ENCODE assay signal across 8 mouse cellular contexts in genomic region chr7:80400571-80400970, GRCm38 (mm10). TPM values are rescaled to one million over a fixed set of nuclear protein-coding genes. Genes with fewer than 3 reads are reported as not detected.
DNase-seq lines count a peak whose midpoint lies in the region; ATAC-seq and TF ChIP-seq lines count a peak whose summit lies in the region.

No protein-coding gene starts in this region.

- 52% methylated on average over 6 of the region's 6 CpGs for WGBS in lung, embryonic 15.5 days
- 44% methylated on average over 6 of the region's 6 CpGs for WGBS in lung, adult 2 months
- 73% methylated on average over 6 of the region's 6 CpGs for WGBS in forebrain, embryonic 16.5 days
- WGBS in small intestine, adult 2 months: 30% methylated on average over 6 of the region's 6 CpGs

- no peak for TF ChIP-seq POLR2A in lung, adult 2 months (IDR thresholded peaks at IDR 0.05; ENCODE audit: borderline replicate concordance, extremely low read depth, low read depth, low read length)
- no peak for TF ChIP-seq POLR2A in small intestine, adult 2 months (IDR thresholded peaks at IDR 0.05; ENCODE audit: low read depth, low read length)

- no peak for DNase-seq in lung, adult 2 months
- peak; percentile 74 to 84 for DNase-seq in kidney, postnatal 36 days
- no peak for DNase-seq in retina, embryonic 14.5 days (ENCODE audit: low spot score)
- DNase-seq in spleen, postnatal 4 days (ENCODE audit: low spot score in 2 of 2): no peak
- DNase-seq in testis, postnatal 10 days (ENCODE audit: low spot score): no peak

- no peak for TF ChIP-seq CTCF in lung, adult 2 months (IDR thresholded peaks at IDR 0.05; ENCODE audit: insufficient read depth, low read length)
- no peak for TF ChIP-seq CTCF in small intestine, adult 2 months (IDR thresholded peaks at IDR 0.05; ENCODE audit: extremely low read depth, insufficient read length, insufficient replicate concordance, low read depth, low read length)

- ATAC-seq in lung, embryonic 15.5 days (ENCODE audit: borderline replicate concordance, extremely low read depth, low FRiP score, low TSS enrichment): no peak
- no peak for ATAC-seq in forebrain, embryonic 16.5 days

- H3K4me1 ChIP-seq in lung, embryonic 15.5 days: peaks cover 48% of the 10 kb centered on the region
- H3K4me1 ChIP-seq in lung, adult 2 months (ENCODE audit: control insufficient read depth, insufficient read depth, low read length): peaks cover 13% of the 10 kb centered on the region; the same call in 1 of the 2 replicates
- H3K4me1 ChIP-seq in forebrain, embryonic 16.5 days (replicated peaks; ENCODE audit: control insufficient read depth, insufficient read depth, low read length): peaks cover 32% of the 10 kb centered on the region
- H3K4me1 ChIP-seq in small intestine, adult 2 months (ENCODE audit: control insufficient read depth, insufficient read depth, insufficient read length, low read length): peaks cover 15% of the 10 kb centered on the region

- no peaks in the 10 kb centered on the region for H3K9me3 ChIP-seq in lung, embryonic 15.5 days
- no peaks in the 10 kb centered on the region for H3K9me3 ChIP-seq in forebrain, embryonic 16.5 days (ENCODE audit: control insufficient read depth, low read length)

- H3K27me3 ChIP-seq in lung, embryonic 15.5 days: no peaks in the 10 kb centered on the region
- no peaks in the 10 kb centered on the region for H3K27me3 ChIP-seq in forebrain, embryonic 16.5 days (replicated peaks; ENCODE audit: control insufficient read depth, insufficient read depth, low read length)
- H3K27me3 ChIP-seq in small intestine, adult 2 months (ENCODE audit: control insufficient read depth, insufficient read depth, low read length): no peaks in the 10 kb centered on the region

- H3K4me2 ChIP-seq in lung, embryonic 15.5 days: peak overlapping the region; percentile 87
- H3K4me2 ChIP-seq in forebrain, embryonic 16.5 days (ENCODE audit: low read length): peak overlapping the region; percentile 93; the same call in 1 of the 2 replicates

- no peak overlapping the region for H3K9ac ChIP-seq in lung, embryonic 15.5 days
- H3K9ac ChIP-seq in forebrain, embryonic 16.5 days (replicated peaks; ENCODE audit: low read depth, low read length): peak overlapping the region; percentile 7

- peaks cover 22% of the 10 kb centered on the region for H3K36me3 ChIP-seq in lung, embryonic 15.5 days
- peaks cover 6% of the 10 kb centered on the region for H3K36me3 ChIP-seq in forebrain, embryonic 16.5 days (ENCODE audit: control insufficient read depth, insufficient read depth)
- H3K36me3 ChIP-seq in small intestine, adult 2 months (ENCODE audit: control insufficient read depth, insufficient read depth, low read length): peaks cover 18% of the 10 kb centered on the region

- peak overlapping the region; percentile 85 for H3K4me3 ChIP-seq in lung, embryonic 15.5 days
- no peak overlapping the region for H3K4me3 ChIP-seq in lung, adult 2 months (replicated peaks; ENCODE audit: extremely low read depth, low read depth, low read length)
- no peak overlapping the region for H3K4me3 ChIP-seq in forebrain, embryonic 16.5 days (replicated peaks; ENCODE audit: low read length)
- H3K4me3 ChIP-seq in small intestine, adult 2 months (ENCODE audit: low read depth, low read length): peak overlapping the region; percentile 11; the same call in 1 of the 2 replicates

- H3K27ac ChIP-seq in lung, embryonic 15.5 days: peak overlapping the region; percentile 92; the same call in 1 of the 2 replicates
- no peak overlapping the region for H3K27ac ChIP-seq in forebrain, embryonic 16.5 days (ENCODE audit: low read length)
- H3K27ac ChIP-seq in small intestine, adult 2 months (ENCODE audit: insufficient read depth, low read depth, low read length): peak overlapping the region; percentile 76; the same call in 1 of the 2 replicates

RNA-seq across cellular contexts. Expression of gene Furin, which starts 4.7 kb away (rescaled TPM):
- polyA plus RNA-seq in lung, embryonic 15.5 days (2015; fragmentation: Nextera tagmentation; extraction: Ambion mirVana): 16.3 and 16.7 TPM in 2 replicates
- 106 and 114 TPM in 2 replicates for polyA plus RNA-seq in lung, adult 2 months (2012; rRNA removed)
- 4.4 TPM in 2 replicates for polyA plus RNA-seq in forebrain, embryonic 16.5 days (2015; fragmentation: Nextera tagmentation; extraction: Ambion mirVana)
- polyA plus RNA-seq in small intestine, adult 2 months (2012; rRNA removed): 75.2 and 117 TPM in 2 replicates

RNA-seq across cellular contexts. Expression of gene Fes, which starts 12.8 kb away (rescaled TPM):
- polyA plus RNA-seq in lung, embryonic 15.5 days (2015; fragmentation: Nextera tagmentation; extraction: Ambion mirVana): 15.2 and 17.8 TPM in 2 replicates
- 51.4 and 60.1 TPM in 2 replicates for polyA plus RNA-seq in lung, adult 2 months (2012; rRNA removed)
- polyA plus RNA-seq in forebrain, embryonic 16.5 days (2015; fragmentation: Nextera tagmentation; extraction: Ambion mirVana): 2.8 and 4.7 TPM in 2 replicates
- polyA plus RNA-seq in small intestine, adult 2 months (2012; rRNA removed): 15.2 and 16.6 TPM in 2 replicates

RNA-seq across cellular contexts. Expression of gene Man2a2, which starts 29.4 kb away (rescaled TPM):
- 18.4 and 22.3 TPM in 2 replicates for polyA plus RNA-seq in lung, embryonic 15.5 days (2015; fragmentation: Nextera tagmentation; extraction: Ambion mirVana)
- polyA plus RNA-seq in lung, adult 2 months (2012; rRNA removed): 93.7 and 96.3 TPM in 2 replicates
- polyA plus RNA-seq in forebrain, embryonic 16.5 days (2015; fragmentation: Nextera tagmentation; extraction: Ambion mirVana): 19.9 and 24.0 TPM in 2 replicates
- polyA plus RNA-seq in small intestine, adult 2 months (2012; rRNA removed): 16.8 and 30.2 TPM in 2 replicates

RNA-seq across cellular contexts. Expression of gene Hddc3, which starts 57.7 kb away (rescaled TPM):
- polyA plus RNA-seq in lung, embryonic 15.5 days (2015; fragmentation: Nextera tagmentation; extraction: Ambion mirVana): 19.6 and 21.2 TPM in 2 replicates
- 20.4 and 26.9 TPM in 2 replicates for polyA plus RNA-seq in lung, adult 2 months (2012; rRNA removed)
- polyA plus RNA-seq in forebrain, embryonic 16.5 days (2015; fragmentation: Nextera tagmentation; extraction: Ambion mirVana): 22.5 and 23.8 TPM in 2 replicates
- polyA plus RNA-seq in small intestine, adult 2 months (2012; rRNA removed): 5.2 and 7.2 TPM in 2 replicates

RNA-seq across cellular contexts. Expression of gene Unc45a, which starts 59.8 kb away (rescaled TPM):
- 36.8 and 42.2 TPM in 2 replicates for polyA plus RNA-seq in lung, embryonic 15.5 days (2015; fragmentation: Nextera tagmentation; extraction: Ambion mirVana)
- 102 and 105 TPM in 2 replicates for polyA plus RNA-seq in lung, adult 2 months (2012; rRNA removed)
- 47.7 and 56.3 TPM in 2 replicates for polyA plus RNA-seq in forebrain, embryonic 16.5 days (2015; fragmentation: Nextera tagmentation; extraction: Ambion mirVana)
- polyA plus RNA-seq in small intestine, adult 2 months (2012; rRNA removed): 37.1 and 66.6 TPM in 2 replicates

Comparison
In these comparisons a context has a peak if more than half of its experiments do, and no peak if none do; other contexts are left out.
1. H3K4me3 ChIP-seq: peak in lung, embryonic 15.5 days (single experiment) and small intestine, adult 2 months (single experiment); none in lung, adult 2 months (single experiment) and forebrain, embryonic 16.5 days (single experiment).
2. DNase-seq: peak in kidney, postnatal 36 days (2 of 2); none in lung, adult 2 months (single experiment), retina, embryonic 14.5 days (single experiment), spleen, postnatal 4 days (0 of 2) and testis, postnatal 10 days (single experiment).